Mouse (Mus musculus): ENCODE results near the gene Cyp2s1. TPM values are rescaled to one million over a fixed set of nuclear protein-coding genes. Genes with fewer than 3 reads are reported as not detected.

Cyp2s1 gene
- total and polyA plus RNA-seq, 3 experiments = 0.04 TPM; not detected in 2

DNA sequence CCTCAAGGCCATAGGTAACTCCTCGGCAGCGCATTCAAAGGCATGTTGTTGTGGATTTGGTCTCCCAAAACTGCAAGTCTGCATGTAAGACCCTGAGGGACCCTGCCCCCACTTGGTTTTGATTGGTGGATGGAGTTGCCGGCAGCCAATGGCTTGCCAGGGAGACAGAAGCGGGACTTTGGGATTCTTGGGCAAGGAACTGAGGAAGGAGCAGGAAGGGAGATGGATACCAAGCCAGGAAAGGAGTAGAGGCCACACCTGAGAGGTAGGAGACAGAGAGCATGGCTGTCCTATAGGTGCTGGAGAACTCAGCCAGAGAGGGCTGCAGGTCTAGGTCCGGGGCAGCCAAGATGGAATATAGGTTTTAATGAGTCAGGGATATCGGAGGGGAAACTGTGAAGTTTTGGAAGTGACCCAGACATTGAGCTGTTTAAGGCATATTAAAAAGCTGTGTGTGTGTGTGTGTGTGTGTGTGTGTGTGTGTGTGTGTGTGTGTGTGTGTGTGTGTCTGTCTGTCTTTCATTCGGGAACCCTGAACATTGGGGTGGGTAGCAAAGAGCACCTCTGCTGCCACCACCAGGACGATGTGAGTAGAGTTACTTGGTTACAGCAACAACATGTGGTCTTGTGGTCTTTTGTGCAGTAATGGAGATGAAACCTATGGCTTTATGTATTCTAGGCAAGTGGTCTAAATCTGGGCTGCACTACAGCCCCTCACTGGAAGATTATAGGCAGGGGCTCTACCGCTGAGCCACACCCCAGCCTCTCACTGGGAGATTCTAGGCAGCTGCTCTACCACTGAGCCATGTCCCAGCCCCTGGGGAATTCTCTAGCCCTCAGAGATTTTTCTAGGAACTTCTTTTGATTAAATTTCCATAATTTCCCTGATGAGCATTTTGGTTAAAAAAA, 43.5 kb upstream of the Cyp2s1 start (continued):
- TF ChIP-seq ZC3H11A (IDR thresholded peaks at IDR 0.05; ENCODE audit: low read depth, low read length) = no peak
- no peak for TF ChIP-seq MAFK (IDR thresholded peaks at IDR 0.05; ENCODE audit: insufficient replicate concordance, low read length)
- TF ChIP-seq ETS1 (conservative IDR thresholded peaks at IDR 0.05; ENCODE audit: low read depth, low read length) = no peak

DNA sequence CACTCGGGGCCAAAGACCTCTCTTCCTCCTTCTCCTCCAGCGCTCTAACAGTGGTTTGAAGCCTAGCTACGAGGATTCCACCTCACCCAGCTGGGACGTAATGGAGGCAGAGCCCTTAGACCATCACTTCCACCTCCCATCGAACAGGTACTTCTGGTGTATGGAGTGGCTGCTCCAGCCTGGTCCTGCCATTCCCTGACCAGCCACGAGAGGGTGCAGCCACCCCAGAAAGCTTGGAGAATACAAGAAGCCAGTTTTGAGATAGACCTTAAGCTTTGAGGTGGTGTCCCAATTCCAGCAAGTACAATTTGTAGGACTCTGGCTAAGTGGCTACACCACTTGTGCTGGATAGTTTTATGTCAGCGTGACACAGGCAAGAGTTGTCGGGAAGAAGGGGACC, 38.4 kb upstream of the Cyp2s1 start:
- dilution Hi-C loops (cut with MboI; ENCODE audit: extremely low pct_ligation_motif_present, extremely low pct_unique_long_range_greater_than_20kb, low sequenced_read_pairs) (no loop called here), in situ Hi-C loops (cut with MboI; ENCODE audit: low pct_ligation_motif_present, low pct_unique_long_range_greater_than_20kb, low sequenced_read_pairs) (no loop called here)
- no peak overlapping the region for H3K4me3 ChIP-seq (replicated peaks in 1 of 3; ENCODE audit: low read depth in 2 of 3, low read length in 2 of 3, poor library complexity in 1 of 3)
- H3K27ac ChIP-seq (ENCODE audit: insufficient read depth, low read depth) = no peak overlapping the region
- no peak overlapping the region for H3K4me2 ChIP-seq (ENCODE audit: insufficient read depth, low read depth, poor library complexity, severe bottlenecking)
- TF ChIP-seq CHD1 (IDR thresholded peaks at IDR 0.05; ENCODE audit: low read depth, low read length) (no peak), ELF1 (IDR thresholded peaks at IDR 0.05; ENCODE audit: low read depth, low read length) (no peak), NELFE (IDR thresholded peaks at IDR 0.05; ENCODE audit: low read depth, low read length) (no peak), SMC3 (IDR thresholded peaks at IDR 0.05; ENCODE audit: low read depth, low read length) (peak; percentile 51), NRF1 (IDR thresholded peaks at IDR 0.05; ENCODE audit: low read depth, low read length) (no peak), GABPA (IDR thresholded peaks at IDR 0.05; ENCODE audit: insufficient replicate concordance, low read depth, low read length) (no peak), ZNF384 (IDR thresholded peaks at IDR 0.05; ENCODE audit: low read depth, low read length) (no peak), CTCF (conservative IDR thresholded peaks at IDR 0.05 in 1 of 2, IDR thresholded peaks at IDR 0.05 in 1 of 2; ENCODE audit: low read depth in 2 of 2, low read length in 2 of 2) (peak; percentile 63 to 77; a peak in 3 of 4 replicates), USF1 (IDR thresholded peaks at IDR 0.05; ENCODE audit: low read depth, low read length) (no peak), POLR2AphosphoS2 (IDR thresholded peaks at IDR 0.05; ENCODE audit: low read depth, low read length) (no peak), RAD21 (IDR thresholded peaks at IDR 0.05; ENCODE audit: low read depth, low read length) (peak; percentile 57), EP300 (IDR thresholded peaks at IDR 0.05; ENCODE audit: low read length) (no peak), ETS1 (conservative IDR thresholded peaks at IDR 0.05; ENCODE audit: low read depth, low read length) (no peak), PAX5 (IDR thresholded peaks at IDR 0.05; ENCODE audit: low read length) (no peak), CHD2 (IDR thresholded peaks at IDR 0.05; ENCODE audit: low read length) (no peak), MAX (IDR thresholded peaks at IDR 0.05; ENCODE audit: low read length) (no peak), MAZ (IDR thresholded peaks at IDR 0.05; ENCODE audit: low read depth, low read length) (no peak)
- no peak overlapping the region for H3K9ac ChIP-seq (ENCODE audit: insufficient read depth, low read depth)
- no peaks in the 10 kb centered on the region for H3K4me1 ChIP-seq (ENCODE audit: control insufficient read depth in 1 of 2, insufficient read depth in 2 of 2)
- peak; percentile 34 for DNase-seq (ENCODE audit: extremely low read depth)
- peaks cover 59% of the 10 kb centered on the region for H3K27me3 ChIP-seq (replicated peaks)
- H3K36me3 ChIP-seq (replicated peaks in 1 of 2; ENCODE audit: control insufficient read depth in 1 of 2, insufficient read depth in 1 of 2, low read length in 1 of 2) = no peaks in the 10 kb centered on the region
- no peaks in the 10 kb centered on the region for H3K79me2 ChIP-seq (replicated peaks; ENCODE audit: control insufficient read depth, extremely low read depth, insufficient read depth, poor library complexity, severe bottlenecking)
- H3K9me3 ChIP-seq (replicated peaks; ENCODE audit: low read length) = no peaks in the 10 kb centered on the region
